Mouse (Mus musculus): ENCODE measurements around the gene Cpvl. TPM values are rescaled to one million over a fixed set of nuclear protein-coding genes. Genes with fewer than 3 reads are reported as not detected.

Cpvl gene
- polyA plus RNA-seq, 1 experiment from 2014 or later: 0.34 TPM

Other genes starting within 250 kb of the Cpvl start
- gene Tril, start 157.8 kb downstream of the Cpvl start, polyA plus RNA-seq (2015; fragmentation: Nextera tagmentation; extraction: Ambion mirVana): 88.9 and 93.8 TPM in 2 replicates
- gene Chn2, start 60.9 kb upstream of the Cpvl start, polyA plus RNA-seq (2015; fragmentation: Nextera tagmentation; extraction: Ambion mirVana): 15.5 and 16.8 TPM in 2 replicates

Measured in kidney, embryonic 15.5 days (tissue).